In the genomic region with DNA sequence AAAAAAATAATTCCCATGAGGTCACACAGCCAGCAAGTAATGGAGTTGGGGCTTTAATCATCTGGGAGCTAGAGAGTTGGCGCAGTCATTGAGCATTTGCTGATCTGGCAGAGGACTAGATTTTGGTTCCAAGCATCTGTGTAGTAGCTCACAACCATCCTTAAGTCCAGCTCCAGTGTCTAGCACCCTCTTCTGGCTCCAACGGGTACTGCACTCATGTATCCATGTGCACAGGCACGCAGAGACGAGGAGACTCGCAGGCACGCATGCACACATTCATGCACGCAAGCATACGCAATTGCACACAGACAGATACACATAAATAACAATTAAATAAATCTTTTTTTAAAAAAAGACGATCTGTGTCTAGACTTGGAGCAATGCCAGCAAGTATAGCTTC, we compare ENCODE assay signal across 14 mouse cellular contexts.
DNase-seq lines count a peak whose midpoint lies in the region; ATAC-seq and TF ChIP-seq lines count a peak whose summit lies in the region.
"Had no signal": no experiment of that assay in that cellular context is flagged by ENCODE, and none has a peak within 500 bp of the region (broad histone marks: within the 10 kb centered on the region; RNA-seq: fewer than 3 reads in every experiment).

No protein-coding gene starts in this region.

- 93% methylated on average over 9 of the region's 9 CpGs for WGBS in hindbrain, embryonic 11.5 days
- 91% methylated on average over 9 of the region's 9 CpGs for WGBS in hindbrain, embryonic 10.5 days
- WGBS in lung, postnatal 0 days, result 92% methylated on average over 9 of the region's 9 CpGs
- WGBS in lung, adult 2 months, result 89% methylated on average over 9 of the region's 9 CpGs

- no peak overlapping the region for H3K4me2 ChIP-seq in hindbrain, embryonic 11.5 days (replicated peaks; ENCODE audit: low read depth, low read length)
- H3K4me2 ChIP-seq in lung, postnatal 0 days (replicated peaks; ENCODE audit: low read depth, low read length), result no peak overlapping the region
- H3K4me2 ChIP-seq: forebrain, embryonic 12.5 days; hindbrain, embryonic 13.5 days; limb, embryonic 15.5 days; stomach, embryonic 15.5 days had no signal

- peak; percentile 12 for DNase-seq in hindbrain, embryonic 11.5 days (ENCODE audit: low spot score)
- no peak for DNase-seq in hindbrain, embryonic 10.5 days (ENCODE audit: low spot score)
- DNase-seq in lung, postnatal 0 days (ENCODE audit: low spot score), result no peak
- no peak for DNase-seq in lung, adult 2 months
- peak; percentile 67 for DNase-seq in ES-E14 (ENCODE audit: low read depth, low spot score)
- no peak for DNase-seq in adrenal gland, postnatal 14 days
- no peak for DNase-seq in spleen, adult 18-20 months
- DNase-seq: embryo, embryonic 11 days; heart, adult 18-20 months had no signal

- no peaks in the 10 kb centered on the region for H3K9me3 ChIP-seq in hindbrain, embryonic 11.5 days (ENCODE audit: control insufficient read depth, low read length)
- peaks cover 5% of the 10 kb centered on the region for H3K9me3 ChIP-seq in hindbrain, embryonic 10.5 days
- 0 out of 2 replicates have a peak, but pooled peaks cover 3% of the 10 kb centered on the region for H3K9me3 ChIP-seq in lung, postnatal 0 days (ENCODE audit: low read length)
- no peaks in the 10 kb centered on the region for H3K9me3 ChIP-seq in ES-E14 (ENCODE audit: control insufficient read depth, insufficient read depth, low read depth, low read length)
- H3K9me3 ChIP-seq: forebrain, embryonic 12.5 days; hindbrain, embryonic 13.5 days; limb, embryonic 15.5 days; stomach, embryonic 15.5 days had no signal

- no peak overlapping the region for H3K27ac ChIP-seq in hindbrain, embryonic 11.5 days (ENCODE audit: low read depth, low read length)
- H3K27ac ChIP-seq in hindbrain, embryonic 10.5 days, result no peak overlapping the region
- H3K27ac ChIP-seq in lung, postnatal 0 days (ENCODE audit: low read length), result no peak overlapping the region
- H3K27ac ChIP-seq in ES-E14 (ENCODE audit: insufficient read depth, low read depth, low read length, poor library complexity, severe bottlenecking), result no peak overlapping the region
- H3K27ac ChIP-seq in cortical plate, adult 2 months (ENCODE audit: insufficient read depth, low read length), result no peak overlapping the region
- H3K27ac ChIP-seq: forebrain, embryonic 12.5 days; hindbrain, embryonic 13.5 days; limb, embryonic 15.5 days; stomach, embryonic 15.5 days had no signal

- no peaks in the 10 kb centered on the region for H3K36me3 ChIP-seq in hindbrain, embryonic 11.5 days (ENCODE audit: control insufficient read depth, insufficient read depth, low read length)
- H3K36me3 ChIP-seq in hindbrain, embryonic 10.5 days, result no peaks in the 10 kb centered on the region
- H3K36me3 ChIP-seq in lung, postnatal 0 days (ENCODE audit: insufficient read depth, low read length), result no peaks in the 10 kb centered on the region
- H3K36me3 ChIP-seq in ES-E14 (ENCODE audit: control insufficient read depth, insufficient read depth, low read length, poor library complexity, severe bottlenecking), result no peaks in the 10 kb centered on the region
- H3K36me3 ChIP-seq: forebrain, embryonic 12.5 days; hindbrain, embryonic 13.5 days; limb, embryonic 15.5 days; stomach, embryonic 15.5 days had no signal

- TF ChIP-seq CTCF in lung, postnatal 0 days (IDR thresholded peaks at IDR 0.05), result peak; percentile 52
- TF ChIP-seq CTCF in lung, adult 2 months (IDR thresholded peaks at IDR 0.05; ENCODE audit: insufficient read depth, low read length), result no peak
- TF ChIP-seq CTCF in cortical plate, adult 2 months (IDR thresholded peaks at IDR 0.05; ENCODE audit: extremely low read depth, insufficient read depth, low read length), result 0 out of 2 replicates have a peak, but pooled peaks have one; percentile 18

- ATAC-seq in hindbrain, embryonic 11.5 days (ENCODE audit: low FRiP score), result no peak
- no peak for ATAC-seq in lung, postnatal 0 days

- no peak for TF ChIP-seq EP300 in lung, postnatal 0 days (IDR thresholded peaks at IDR 0.05)

- no peak overlapping the region for H3K9ac ChIP-seq in hindbrain, embryonic 11.5 days (ENCODE audit: low read depth, low read length)
- no peak overlapping the region for H3K9ac ChIP-seq in lung, postnatal 0 days (replicated peaks; ENCODE audit: low read depth)
- no peak overlapping the region for H3K9ac ChIP-seq in ES-E14 (ENCODE audit: insufficient read depth, low read depth, low read length, poor library complexity, severe bottlenecking)
- H3K9ac ChIP-seq: forebrain, embryonic 12.5 days; hindbrain, embryonic 13.5 days; limb, embryonic 15.5 days; stomach, embryonic 15.5 days had no signal

- no peak overlapping the region for H3K4me3 ChIP-seq in hindbrain, embryonic 11.5 days (ENCODE audit: low read depth, low read length)
- no peak overlapping the region for H3K4me3 ChIP-seq in hindbrain, embryonic 10.5 days
- H3K4me3 ChIP-seq in lung, postnatal 0 days (ENCODE audit: low read depth, low read length), result no peak overlapping the region
- no peak overlapping the region for H3K4me3 ChIP-seq in lung, adult 2 months (replicated peaks; ENCODE audit: extremely low read depth, low read depth, low read length)
- no peak overlapping the region for H3K4me3 ChIP-seq in ES-E14 (ENCODE audit: insufficient read depth in 1 of 2, low read depth in 1 of 2, low read length in 2 of 2, poor library complexity in 1 of 2, severe bottlenecking in 1 of 2)
- no peak overlapping the region for H3K4me3 ChIP-seq in cortical plate, adult 2 months (ENCODE audit: insufficient read depth, low read length)
- H3K4me3 ChIP-seq: forebrain, embryonic 12.5 days; hindbrain, embryonic 13.5 days; limb, embryonic 15.5 days; stomach, embryonic 15.5 days had no signal

- no peaks in the 10 kb centered on the region for H3K4me1 ChIP-seq in hindbrain, embryonic 11.5 days (replicated peaks; ENCODE audit: control insufficient read depth, insufficient read depth, low read length)
- no peaks in the 10 kb centered on the region for H3K4me1 ChIP-seq in hindbrain, embryonic 10.5 days (replicated peaks)
- no peaks in the 10 kb centered on the region for H3K4me1 ChIP-seq in lung, postnatal 0 days (ENCODE audit: insufficient read depth, low read depth, low read length)
- H3K4me1 ChIP-seq in lung, adult 2 months (ENCODE audit: control insufficient read depth, insufficient read depth, low read length), result peaks cover 2% of the 10 kb centered on the region; the same call in 1 of the 2 replicates
- H3K4me1 ChIP-seq in ES-E14 (ENCODE audit: control insufficient read depth in 2 of 2, insufficient read depth in 2 of 2, low read length in 2 of 2, poor library complexity in 1 of 2), result no peaks in the 10 kb centered on the region
- H3K4me1 ChIP-seq in cortical plate, adult 2 months (ENCODE audit: control insufficient read depth, insufficient read depth, low read length), result no peaks in the 10 kb centered on the region
- H3K4me1 ChIP-seq: forebrain, embryonic 12.5 days; stomach, embryonic 15.5 days had no signal

- in situ Hi-C loops in ES-E14 (cut with MboI; ENCODE audit: low sequenced_read_pairs in 2 of 2, unreplicated experiment in 2 of 2), result loop anchor here in 1 of 2 experiments (10.0 kb wide), 1 partner anchor 440 kb away; no protein-coding TSS in a partner anchor

- TF ChIP-seq POLR2A in lung, adult 2 months (IDR thresholded peaks at IDR 0.05; ENCODE audit: borderline replicate concordance, extremely low read depth, low read depth, low read length), result no peak
- TF ChIP-seq POLR2A in cortical plate, adult 2 months (IDR thresholded peaks at IDR 0.05; ENCODE audit: extremely low read depth, insufficient read depth, low read length), result no peak

- no peaks in the 10 kb centered on the region for H3K27me3 ChIP-seq in hindbrain, embryonic 11.5 days (ENCODE audit: control insufficient read depth, insufficient read depth, low read length)
- H3K27me3 ChIP-seq in hindbrain, embryonic 10.5 days (ENCODE audit: insufficient read depth, poor library complexity, severe bottlenecking), result no peaks in the 10 kb centered on the region; the same call in 1 of the 2 replicates
- H3K27me3 ChIP-seq in lung, postnatal 0 days (replicated peaks; ENCODE audit: insufficient read depth, low read length), result no peaks in the 10 kb centered on the region
- H3K27me3 ChIP-seq: forebrain, embryonic 12.5 days; hindbrain, embryonic 13.5 days; limb, embryonic 15.5 days; stomach, embryonic 15.5 days had no signal

TF ChIP-seq in ES-E14, 5 proteins besides CTCF, POLR2A, EP300 and RAD21:
- TF ChIP-seq ZC3H11A (IDR thresholded peaks at IDR 0.05; ENCODE audit: borderline replicate concordance, low read depth, low read length), result peak; percentile 93
- TF ChIP-seq CHD2 (IDR thresholded peaks at IDR 0.05; ENCODE audit: low read depth, low read length), result no peak

Comparison
In these comparisons a context has a peak if more than half of its experiments do, and no peak if none do; other contexts are left out.
1. DNase-seq: peak in hindbrain, embryonic 11.5 days (single experiment) and ES-E14 (single experiment); none in hindbrain, embryonic 10.5 days (single experiment), lung, postnatal 0 days (single experiment), lung, adult 2 months (single experiment), adrenal gland, postnatal 14 days (single experiment) and spleen, adult 18-20 months (0 of 2).